Mouse (Mus musculus): Measurements from ENCODE around the gene Aurkb. TPM values are rescaled to one million over a fixed set of nuclear protein-coding genes. Genes with fewer than 3 reads are reported as not detected.
"Not testable (repeated sequence)": the region's sequence is repeated elsewhere in the genome, so short reads cannot be mapped to it uniquely, and the experiment has no call there.

The Aurkb gene
- total RNA-seq, 2 experiments from 2014 or later = 2.1 to 2.3 TPM

- DNase-seq (ENCODE audit: low spot score in 2 of 2) = no peak
Observed at GRCm38 (mm10) chr11:69078805-69079438, 33.5 kb downstream of the Aurkb start.

- no peak for DNase-seq (ENCODE audit: low spot score in 2 of 2)
Observed at GRCm38 (mm10) chr11:69080102-69080854, 34.8 kb downstream of the Aurkb start.

GRCm38 (mm10) chr11:69080855-69081222 is 35.4 kb downstream of the Aurkb start:
- DNase-seq (ENCODE audit: low spot score in 2 of 2) = no peak

GRCm38 (mm10) chr11:69081613-69082012 is 36.2 kb downstream of the Aurkb start:
- DNase-seq (ENCODE audit: low spot score in 2 of 2) = no peak

- DNase-seq (ENCODE audit: low spot score in 2 of 2) = no peak
Observed at GRCm38 (mm10) chr11:69085608-69086007, 40.2 kb downstream of the Aurkb start.

- DNase-seq (ENCODE audit: low spot score in 2 of 2) = no peak
Observed at GRCm38 (mm10) chr11:69086390-69086789, 40.9 kb downstream of the Aurkb start.

GRCm38 (mm10) chr11:69087082-69087481 is 41.6 kb downstream of the Aurkb start:
- no peak for DNase-seq (ENCODE audit: low spot score in 2 of 2)

- DNase-seq (ENCODE audit: low spot score in 2 of 2) = no peak
Observed at GRCm38 (mm10) chr11:69087597-69087996, 42.1 kb downstream of the Aurkb start.

GRCm38 (mm10) chr11:69088103-69088855 is 42.8 kb downstream of the Aurkb start, which contains the start of gene Vamp2:
TSS of gene Vamp2 (plus strand) at chr11:69088490.
- DNase-seq (ENCODE audit: low spot score in 2 of 2) = peak; percentile 93

- DNase-seq (ENCODE audit: low spot score in 2 of 2) = no peak
Observed at GRCm38 (mm10) chr11:69088856-69089615, 43.6 kb downstream of the Aurkb start.

- DNase-seq (ENCODE audit: low spot score in 2 of 2) = no peak
Observed at GRCm38 (mm10) chr11:69089616-69090290, 44.3 kb downstream of the Aurkb start.

- DNase-seq (ENCODE audit: low spot score in 2 of 2) = no peak
Observed at GRCm38 (mm10) chr11:69090367-69090766, 44.9 kb downstream of the Aurkb start.

GRCm38 (mm10) chr11:69091566-69092385 is 46.3 kb downstream of the Aurkb start:
- DNase-seq (ENCODE audit: low spot score in 2 of 2) = no peak

GRCm38 (mm10) chr11:69092386-69092751 is 46.9 kb downstream of the Aurkb start:
- DNase-seq (ENCODE audit: low spot score in 2 of 2) = peak; percentile 71 to 78

GRCm38 (mm10) chr11:69092871-69093270 is 47.4 kb downstream of the Aurkb start:
- DNase-seq (ENCODE audit: low spot score in 2 of 2) = no peak

GRCm38 (mm10) chr11:69093856-69094255 is 48.4 kb downstream of the Aurkb start:
- not testable (repeated sequence) for DNase-seq (ENCODE audit: low spot score in 2 of 2)

GRCm38 (mm10) chr11:69094697-69095429 is 49.4 kb downstream of the Aurkb start, which contains the start of gene Per1:
TSS of gene Per1 (plus strand) at chr11:69095217.
- DNase-seq (ENCODE audit: low spot score in 2 of 2) = peak; percentile 98 to 100

- no peak for DNase-seq (ENCODE audit: low spot score in 2 of 2)
Observed at GRCm38 (mm10) chr11:69095511-69096231, 50.2 kb downstream of the Aurkb start.
